In genomic region chr17:66276778-66277177, GRCm38 (mm10) we compare ENCODE assay signal across 8 mouse cellular contexts.
DNase-seq lines count a peak whose midpoint lies in the region; ATAC-seq and TF ChIP-seq lines count a peak whose summit lies in the region.

No protein-coding gene starts in this region.

- no peak overlapping the region; the same call in 1 of the 2 replicates for H3K4me2 ChIP-seq in kidney, embryonic 14.5 days (replicated peaks; ENCODE audit: low read depth, low read length)

- no peaks in the 10 kb centered on the region for H3K79me2 ChIP-seq in heart, adult 2 months (replicated peaks; ENCODE audit: control insufficient read depth, insufficient read depth, low read length)

- TF ChIP-seq EP300 in heart, adult 2 months (IDR thresholded peaks at IDR 0.05; ENCODE audit: insufficient read depth, low read depth, low read length): no peak

- no peaks in the 10 kb centered on the region for H3K27me3 ChIP-seq in heart, adult 2 months (ENCODE audit: control insufficient read depth, insufficient read depth, low read length)
- no peaks in the 10 kb centered on the region for H3K27me3 ChIP-seq in kidney, embryonic 14.5 days (ENCODE audit: control insufficient read depth, insufficient read depth, low read length)

- intact Hi-C loops in heart, adult 2 months (cut with DNase I): no loop called here
- intact Hi-C loops in left cerebral cortex, postnatal 36 days (cut with DNase I): no loop called here
- intact Hi-C loops in gastrocnemius, postnatal 36 days (cut with DNase I): no loop called here

- no peaks in the 10 kb centered on the region for H3K9me3 ChIP-seq in kidney, embryonic 14.5 days (ENCODE audit: control insufficient read depth, low read length)

- WGBS in heart, adult 2 months: 44% methylated on average over 13 of the region's 13 CpGs
- 36% methylated on average over 13 of the region's 13 CpGs for WGBS in kidney, embryonic 14.5 days

- TF ChIP-seq POLR2A in heart, adult 2 months (IDR thresholded peaks at IDR 0.05; ENCODE audit: insufficient read depth, low read depth, low read length): no peak

- ATAC-seq in kidney, embryonic 14.5 days (ENCODE audit: low FRiP score, low TSS enrichment): 0 out of 2 replicates have a peak, but pooled peaks have one; percentile 43

- no peak overlapping the region for H3K9ac ChIP-seq in heart, adult 2 months (ENCODE audit: low read depth, low read length)
- H3K9ac ChIP-seq in kidney, embryonic 14.5 days (ENCODE audit: low read depth, low read length): no peak overlapping the region

- TF ChIP-seq CTCF in heart, adult 2 months (IDR thresholded peaks at IDR 0.05): no peak

- H3K27ac ChIP-seq in heart, adult 2 months: no peak overlapping the region; the same call in 1 of the 2 replicates
- H3K27ac ChIP-seq in kidney, embryonic 14.5 days (ENCODE audit: low read depth, low read length): no peak overlapping the region

- H3K4me3 ChIP-seq in heart, adult 2 months: no peak overlapping the region
- no peak overlapping the region for H3K4me3 ChIP-seq in kidney, embryonic 14.5 days (ENCODE audit: low read length)

- H3K36me3 ChIP-seq in heart, adult 2 months (ENCODE audit: control insufficient read depth, insufficient read depth, low read length): no peaks in the 10 kb centered on the region
- no peaks in the 10 kb centered on the region for H3K36me3 ChIP-seq in kidney, embryonic 14.5 days (ENCODE audit: control insufficient read depth, insufficient read depth, low read length)

- H3K4me1 ChIP-seq in heart, adult 2 months (ENCODE audit: control insufficient read depth, insufficient read depth, low read length): peaks cover 2% of the 10 kb centered on the region; the same call in 1 of the 2 replicates
- no peaks in the 10 kb centered on the region for H3K4me1 ChIP-seq in kidney, embryonic 14.5 days (ENCODE audit: control insufficient read depth, insufficient read depth, low read length)

- peak; percentile 83 for DNase-seq in Muller cell, postnatal 12 days (ENCODE audit: inconsistent ontology term)
- DNase-seq in cerebellum, postnatal 36 days: peak; percentile 55 to 64
- peak; percentile 32 to 49 for DNase-seq in heart, adult 2 months
- peak; percentile 73 to 79 for DNase-seq in left cerebral cortex, postnatal 36 days (ENCODE audit: low spot score in 2 of 2)
- peak; percentile 88 for DNase-seq in retina, embryonic 14.5 days (ENCODE audit: low spot score)
- no peak for DNase-seq in gastrocnemius, postnatal 36 days
- no peak for DNase-seq in MN1 (ENCODE audit: low spot score)

Comparison
In these comparisons a context has a peak if more than half of its experiments do, and no peak if none do; other contexts are left out.
1. DNase-seq: peak in Muller cell, postnatal 12 days (single experiment), cerebellum, postnatal 36 days (2 of 2), heart, adult 2 months (2 of 2), left cerebral cortex, postnatal 36 days (2 of 2) and retina, embryonic 14.5 days (single experiment); none in gastrocnemius, postnatal 36 days (0 of 2) and MN1 (single experiment).